Mouse (Mus musculus) brain, embryonic 14.5 days (tissue): ENCODE measurements around the gene Ankle1. TPM values are rescaled to one million over a fixed set of nuclear protein-coding genes. Genes with fewer than 3 reads are reported as not detected.
A peak's percentile ranks its signal among the peaks of the same experiment; 100 is the strongest.

Source experiments
- DNase-seq: peaks from one replicate; pipeline ENCODE4 v3.0.0-alpha.2; 2011; ENCODE audit warnings: low read depth
- CTCF ChIP-seq: fragments of 200-500 bp; IDR thresholded peaks from 2 replicates; pipeline ENCODE4 v1.5.1; 2012; ENCODE audit warnings: inconsistent platforms, mild to moderate bottlenecking, moderate library complexity, borderline replicate concordance; ENCODE audit not compliant: insufficient read depth, insufficient read length; ENCODE audit errors: extremely low read depth
- POLR2A ChIP-seq: fragments of 200-500 bp; IDR thresholded peaks from 2 replicates; pipeline ENCODE4 v1.6.1; 2012; ENCODE audit warnings: mild to moderate bottlenecking, inconsistent platforms, borderline replicate concordance; ENCODE audit not compliant: poor library complexity, insufficient read depth, insufficient read length, severe bottlenecking; ENCODE audit errors: extremely low read depth
- polyA plus RNA-seq: library from polyadenylated mRNA; depleted of rRNA; stranded (reverse); fragments of >200 nt; gene quantifications from 2 replicates; pipeline ENCODE4 v1.2.3, GENCODE M21; 2012

Ankle1 gene
- polyA plus RNA-seq, 1 experiment, result 12.1 TPM

- no peak for DNase-seq
- TF ChIP-seq CTCF (no peak), POLR2A (no peak)
These were observed 17.5 kb upstream of the Ankle1 start for GRCm38 (mm10) chr8:71388267-71388666.

GRCm38 (mm10) chr8:71391696-71392095 lies 14.1 kb upstream of the Ankle1 start:
- no peak for DNase-seq
- TF ChIP-seq CTCF (no peak), POLR2A (no peak)

- no peak for TF ChIP-seq POLR2A
- no peak for DNase-seq
These were observed 13.4 kb upstream of the Ankle1 start for GRCm38 (mm10) chr8:71392391-71392790.

- TF ChIP-seq POLR2A (no peak), CTCF (no peak)
- peak; percentile 53 for DNase-seq
These were observed 12.9 kb upstream of the Ankle1 start for GRCm38 (mm10) chr8:71392871-71393270.

GRCm38 (mm10) chr8:71394481-71394880 lies 11.3 kb upstream of the Ankle1 start:
- TF ChIP-seq CTCF, result no peak
- TF ChIP-seq POLR2A, result no peak
- DNase-seq, result no peak

- no peak for DNase-seq
- no peak for TF ChIP-seq POLR2A
- TF ChIP-seq CTCF, result no peak
These were observed 10.7 kb upstream of the Ankle1 start for GRCm38 (mm10) chr8:71395071-71395470.

- no peak for TF ChIP-seq CTCF
- TF ChIP-seq POLR2A, result no peak
- no peak for DNase-seq
These were observed 10.2 kb upstream of the Ankle1 start, which contains the start of gene Ushbp1 for GRCm38 (mm10) chr8:71395629-71396028. Gene Ushbp1, minus strand, starts transcription at chr8:71395802.

- TF ChIP-seq POLR2A (peak; percentile 62; the same call in 1 of the 2 replicates), CTCF (no peak)
- DNase-seq, result peak; percentile 99
These were observed 9.0 kb upstream of the Ankle1 start, which contains the start of gene Babam1 for GRCm38 (mm10) chr8:71396639-71397305. Gene Babam1, plus strand, starts transcription at chr8:71396861.

GRCm38 (mm10) chr8:71397701-71398100 lies 8.1 kb upstream of the Ankle1 start:
- no peak for DNase-seq
- TF ChIP-seq CTCF (no peak), POLR2A (no peak)

GRCm38 (mm10) chr8:71400826-71401225 lies 5.0 kb upstream of the Ankle1 start:
- TF ChIP-seq CTCF, result no peak
- no peak for TF ChIP-seq POLR2A
- DNase-seq, result no peak

- TF ChIP-seq POLR2A (no peak), CTCF (no peak)
- no peak for DNase-seq
These were observed 4.4 kb upstream of the Ankle1 start for GRCm38 (mm10) chr8:71401454-71401853.

- TF ChIP-seq POLR2A (no peak), CTCF (no peak)
- DNase-seq, result no peak
These were observed 3.3 kb upstream of the Ankle1 start for GRCm38 (mm10) chr8:71402446-71402964.

- no peak for TF ChIP-seq CTCF
- TF ChIP-seq POLR2A, result no peak
- DNase-seq, result no peak
These were observed 2.5 kb upstream of the Ankle1 start for GRCm38 (mm10) chr8:71403107-71403885.
